Mouse (Mus musculus) midbrain, embryonic 11.5 days (tissue): ENCODE data around the gene Cdk12. TPM values are rescaled to one million over a fixed set of nuclear protein-coding genes. Genes with fewer than 3 reads are reported as not detected.
A peak's percentile ranks its signal among the peaks of the same experiment; 100 is the strongest.
"Not testable (repeated sequence)": the region's sequence is repeated elsewhere in the genome, so short reads cannot be mapped to it uniquely, and the experiment has no call there.

Experiments used
- ATAC-seq: fragments of 200-750 bp; cut with Nextera tagmentation; 2 replicates; pipeline ENCODE4 v1.8.0; 2017; ENCODE audit warnings: moderate TSS enrichment, moderate library complexity; ENCODE audit not compliant: low FRiP score
- DNase-seq: peaks from one replicate; pipeline ENCODE4 v3.0.0; 2015; ENCODE audit warnings: low spot score; ENCODE audit errors: missing footprints
- H3K27ac ChIP-seq: fragments of 300-500 bp; sonication (generic); 2 replicates; pipeline ENCODE4 v1.5.1; 2014; ENCODE audit warnings: low read depth, low read length
- H3K27me3 ChIP-seq: fragments of 300-500 bp; sonication (generic); 2 replicates; pipeline ENCODE4 v1.6.1; 2014; ENCODE audit warnings: mild to moderate bottlenecking, low read length, moderate library complexity, mixed read lengths; ENCODE audit not compliant: control insufficient read depth, insufficient read depth
- H3K36me3 ChIP-seq: fragments of 300-500 bp; sonication (generic); 2 replicates; pipeline ENCODE4 v1.6.1; 2014; ENCODE audit warnings: mild to moderate bottlenecking, low read length, moderate library complexity, mixed read lengths; ENCODE audit not compliant: control insufficient read depth, insufficient read depth
- H3K4me1 ChIP-seq: fragments of 300-500 bp; sonication (generic); 2 replicates; pipeline ENCODE4 v1.6.1; 2014; ENCODE audit warnings: low read length; ENCODE audit not compliant: control insufficient read depth, insufficient read depth
- H3K4me2 ChIP-seq: fragments of 300-500 bp; sonication (generic); 2 replicates; pipeline ENCODE4 v1.6.1; 2014; ENCODE audit warnings: mild to moderate bottlenecking, moderate library complexity
- H3K4me3 ChIP-seq: fragments of 300-500 bp; sonication (generic); 2 replicates; pipeline ENCODE4 v1.5.1; 2014; ENCODE audit warnings: low read depth, low read length
- H3K9ac ChIP-seq: fragments of 300-500 bp; sonication (generic); 2 replicates; pipeline ENCODE4 v1.6.1; 2014; ENCODE audit warnings: low read length
- H3K9me3 ChIP-seq: fragments of 300-500 bp; sonication (generic); 2 replicates; pipeline ENCODE4 v1.6.1; 2016; ENCODE audit warnings: low read length; ENCODE audit not compliant: control insufficient read depth
- WGBS: fragments of 180-500 bp; shearing (Covaris S2); extraction: QIAGEN DNeasy Blood & Tissue Kit; methylation state at CpG from one replicate; pipeline ENCODE4 v1.1.7; 2014; 5-methylcytosine and 5-hydroxymethylcytosine counted together
- polyA plus RNA-seq: library from polyadenylated mRNA; unstranded; fragments of >200 nt; fragmentation: Nextera tagmentation; extraction: Ambion mirVana; gene quantifications from 2 replicates; pipeline ENCODE4 v1.2.1, GENCODE M21; 2014

The Cdk12 gene
- polyA plus RNA-seq, result 11.1 and 12.1 TPM in 2 replicates

- DNase-seq (peak; percentile 100), ATAC-seq (peak; percentile 94)
- peak within 1 kb of the TSS; percentile 92 for H3K4me3 ChIP-seq
- WGBS, result under 1% methylated on average over 62 of the region's 63 CpGs
- peak within 1 kb of the TSS; percentile 93 for H3K4me2 ChIP-seq
- no peaks in the 10 kb centered on the region for H3K36me3 ChIP-seq
- H3K9me3 ChIP-seq, result no peaks in the 10 kb centered on the region
- H3K27me3 ChIP-seq, result no peaks in the 10 kb centered on the region
- peak within 1 kb of the TSS; percentile 100 for H3K27ac ChIP-seq
- H3K9ac ChIP-seq, result peak within 1 kb of the TSS; percentile 99
- H3K4me1 ChIP-seq, result peaks cover 6% of the 10 kb centered on the region; the same call in 1 of the 2 replicates
These were observed at the start of gene Cdk12 for GRCm38 (mm10) chr11:98202641-98203350. Gene Cdk12 (plus strand): TSS chr11:98203059.

GRCm38 (mm10) chr11:98155094-98155493, 47.8 kb upstream of the Cdk12 start:
- Histone ChIP-seq H3K4me3 (no peak overlapping the region), H3K27ac (no peak overlapping the region), H3K4me1 (no peaks in the 10 kb centered on the region), H3K4me2 (no peak overlapping the region), H3K36me3 (peaks cover 20% of the 10 kb centered on the region), H3K9me3 (no peaks in the 10 kb centered on the region), H3K27me3 (no peaks in the 10 kb centered on the region), H3K9ac (no peak overlapping the region)
- no peak for DNase-seq
- no peak for ATAC-seq
- 91% methylated on average over 6 of the region's 6 CpGs for WGBS

GRCm38 (mm10) chr11:98168400-98168799, 34.5 kb upstream of the Cdk12 start:
- H3K4me3 ChIP-seq, result no peak overlapping the region
- no peaks in the 10 kb centered on the region for H3K9me3 ChIP-seq
- ATAC-seq, result no peak
- WGBS, result 93% methylated on average over 1 of the region's 1 CpGs
- H3K27ac ChIP-seq, result no peak overlapping the region
- no peak overlapping the region for H3K9ac ChIP-seq
- no peaks in the 10 kb centered on the region for H3K4me1 ChIP-seq
- peaks cover 15% of the 10 kb centered on the region for H3K36me3 ChIP-seq
- DNase-seq, result no peak
- H3K4me2 ChIP-seq, result no peak overlapping the region
- no peaks in the 10 kb centered on the region for H3K27me3 ChIP-seq

GRCm38 (mm10) chr11:98182149-98182548, 20.7 kb upstream of the Cdk12 start:
- 98% methylated on average over 3 of the region's 3 CpGs for WGBS
- H3K27ac ChIP-seq, ATAC-seq, H3K9me3 ChIP-seq, H3K27me3 ChIP-seq, DNase-seq, H3K9ac ChIP-seq, H3K4me3 ChIP-seq, H3K4me2 ChIP-seq, H3K4me1 ChIP-seq: not testable (repeated sequence)
- peaks cover 40% of the 10 kb centered on the region for H3K36me3 ChIP-seq

- H3K27ac ChIP-seq, result no peak overlapping the region
- 93% methylated on average over 9 of the region's 9 CpGs for WGBS
- H3K4me3 ChIP-seq, result no peak overlapping the region
- no peak overlapping the region for H3K4me2 ChIP-seq
- DNase-seq (no peak), ATAC-seq (no peak)
- H3K36me3 ChIP-seq, result peaks cover 24% of the 10 kb centered on the region
- no peaks in the 10 kb centered on the region for H3K9me3 ChIP-seq
- H3K9ac ChIP-seq, result no peak overlapping the region
- no peaks in the 10 kb centered on the region for H3K27me3 ChIP-seq
- peaks cover 6% of the 10 kb centered on the region for H3K4me1 ChIP-seq
These were observed 15.0 kb upstream of the Cdk12 start for GRCm38 (mm10) chr11:98187640-98188395.

GRCm38 (mm10) chr11:98190820-98191219, 12.0 kb upstream of the Cdk12 start:
- no peak overlapping the region for H3K4me2 ChIP-seq
- H3K27me3 ChIP-seq, result no peaks in the 10 kb centered on the region
- peaks cover 6% of the 10 kb centered on the region for H3K4me1 ChIP-seq
- DNase-seq (no peak), ATAC-seq (no peak)
- WGBS, result 91% methylated on average over 5 of the region's 5 CpGs
- H3K9me3 ChIP-seq, result no peaks in the 10 kb centered on the region
- H3K9ac ChIP-seq, result no peak overlapping the region
- peaks cover 8% of the 10 kb centered on the region for H3K36me3 ChIP-seq
- H3K27ac ChIP-seq, result no peak overlapping the region
- H3K4me3 ChIP-seq, result no peak overlapping the region

- Histone ChIP-seq H3K9me3 (no peaks in the 10 kb centered on the region), H3K4me1 (peaks cover 6% of the 10 kb centered on the region), H3K27ac (peak within 1 kb of the TSS; percentile 75), H3K4me3 (peak within 1 kb of the TSS; percentile 76), H3K4me2 (peak within 1 kb of the TSS; percentile 60), H3K9ac (peak within 1 kb of the TSS; percentile 88), H3K36me3 (peaks cover under 1% of the 10 kb centered on the region; the same call in 1 of the 2 replicates), H3K27me3 (no peaks in the 10 kb centered on the region)
- peak; percentile 98 for DNase-seq
- ATAC-seq, result peak; percentile 97
- under 1% methylated on average over 52 of the region's 53 CpGs for WGBS
These were observed 9.7 kb upstream of the Cdk12 start, which contains the start of gene Med1 for GRCm38 (mm10) chr11:98192901-98193805. Gene Med1 (minus strand): TSS chr11:98193293.

- H3K36me3 ChIP-seq, result no peaks in the 10 kb centered on the region
- DNase-seq (peak; percentile 93), ATAC-seq (peak; percentile 17; the same call in 1 of the 2 replicates)
- WGBS, result 3% methylated on average over 27 of the region's 27 CpGs
- peak overlapping the region; percentile 99 for H3K9ac ChIP-seq
- peak overlapping the region; percentile 71 for H3K4me2 ChIP-seq
- peak overlapping the region; percentile 10; the same call in 1 of the 2 replicates for H3K27ac ChIP-seq
- peaks cover 6% of the 10 kb centered on the region; the same call in 1 of the 2 replicates for H3K4me1 ChIP-seq
- no peaks in the 10 kb centered on the region for H3K27me3 ChIP-seq
- H3K9me3 ChIP-seq, result no peaks in the 10 kb centered on the region
- H3K4me3 ChIP-seq, result peak overlapping the region; percentile 92
These were observed 843 bp upstream of the Cdk12 start for GRCm38 (mm10) chr11:98201791-98202640.
